Mouse (Mus musculus) heart, embryonic 11.5 days (tissue): ENCODE results near the gene Zfp318. TPM values are rescaled to one million over a fixed set of nuclear protein-coding genes. Genes with fewer than 3 reads are reported as not detected.
A peak's percentile ranks its signal among the peaks of the same experiment; 100 is the strongest.

Experiments used
- ATAC-seq: fragments of 200-750 bp; cut with Nextera tagmentation; replicated peaks from 2 replicates; pipeline ENCODE4 v1.8.0; 2017; ENCODE audit warnings: moderate library complexity; ENCODE audit not compliant: insufficient number of reproducible peaks, low FRiP score, low TSS enrichment
- H3K27ac ChIP-seq: fragments of 300-500 bp; sonication (generic); 2 replicates; pipeline ENCODE4 v1.5.1; 2014; ENCODE audit warnings: mild to moderate bottlenecking, low read depth, low read length
- H3K27me3 ChIP-seq: fragments of 300-500 bp; sonication (generic); 2 replicates; pipeline ENCODE4 v1.6.1; 2014; ENCODE audit warnings: mild to moderate bottlenecking, low read length, mixed read lengths; ENCODE audit not compliant: control insufficient read depth, insufficient read depth
- H3K36me3 ChIP-seq: fragments of 300-500 bp; sonication (generic); 2 replicates; pipeline ENCODE4 v1.6.1; 2014; ENCODE audit warnings: mild to moderate bottlenecking, low read length, moderate library complexity, mixed read lengths; ENCODE audit not compliant: control insufficient read depth, insufficient read depth
- H3K4me1 ChIP-seq: fragments of 300-500 bp; sonication (generic); 2 replicates; pipeline ENCODE4 v1.6.1; 2014; ENCODE audit warnings: low read length; ENCODE audit not compliant: control insufficient read depth, insufficient read depth
- H3K4me2 ChIP-seq: fragments of 300-500 bp; sonication (generic); 2 replicates; pipeline ENCODE4 v1.6.1; 2014; ENCODE audit warnings: mild to moderate bottlenecking, moderate library complexity
- H3K4me3 ChIP-seq: fragments of 300-500 bp; sonication (generic); 2 replicates; pipeline ENCODE4 v1.5.1; 2014; ENCODE audit warnings: low read depth, low read length
- H3K9ac ChIP-seq: fragments of 300-500 bp; sonication (generic); 2 replicates; pipeline ENCODE4 v1.6.1; 2014; ENCODE audit warnings: mild to moderate bottlenecking, low read depth, low read length, moderate library complexity
- H3K9me3 ChIP-seq: fragments of 300-500 bp; sonication (generic); replicated peaks from 2 replicates; pipeline ENCODE4 v1.6.1; 2016; ENCODE audit warnings: low read length; ENCODE audit not compliant: control insufficient read depth
- WGBS: fragments of 180-500 bp; shearing (Covaris S2); extraction: QIAGEN DNeasy Blood & Tissue Kit; methylation state at CpG from one replicate; pipeline ENCODE4 v1.1.7; 2014; ENCODE audit not compliant: insufficient replicate concordance; 5-methylcytosine and 5-hydroxymethylcytosine counted together
- polyA plus RNA-seq: library from polyadenylated mRNA; unstranded; fragments of >200 nt; fragmentation: Nextera tagmentation; extraction: Ambion mirVana; gene quantifications from 2 replicates; pipeline ENCODE4 v1.2.1, GENCODE M21; 2014

Zfp318 gene
- polyA plus RNA-seq, 1 experiment from 2014 or later, result 8.2 TPM

GRCm38 (mm10) chr17:46438298-46438873, 54.9 kb downstream of the Zfp318 start, which contains the start of gene Slc22a7:
Gene Slc22a7, minus strand, starts transcription at chr17:46438457.
- no peaks in the 10 kb centered on the region for H3K9me3 ChIP-seq
- no peak for ATAC-seq
- H3K27ac ChIP-seq, result no peak within 1 kb of the TSS
- H3K4me3 ChIP-seq, result no peak within 1 kb of the TSS
- H3K27me3 ChIP-seq, result peaks cover 52% of the 10 kb centered on the region
- no peak within 1 kb of the TSS for H3K4me2 ChIP-seq
- WGBS, result 74% methylated on average over 4 of the region's 4 CpGs
- no peak within 1 kb of the TSS for H3K9ac ChIP-seq
- H3K36me3 ChIP-seq, result no peaks in the 10 kb centered on the region
- peaks cover 9% of the 10 kb centered on the region for H3K4me1 ChIP-seq

- H3K27me3 ChIP-seq, result peaks cover 57% of the 10 kb centered on the region
- no peak for ATAC-seq
- H3K36me3 ChIP-seq, result no peaks in the 10 kb centered on the region
- H3K9me3 ChIP-seq, result no peaks in the 10 kb centered on the region
- no peak overlapping the region for H3K4me3 ChIP-seq
- 87% methylated on average over 10 of the region's 10 CpGs for WGBS
- H3K4me2 ChIP-seq, result no peak overlapping the region
- no peak overlapping the region for H3K27ac ChIP-seq
- H3K9ac ChIP-seq, result no peak overlapping the region
- peaks cover 6% of the 10 kb centered on the region for H3K4me1 ChIP-seq
These were observed 55.6 kb downstream of the Zfp318 start for GRCm38 (mm10) chr17:46439176-46439575.

DNA sequence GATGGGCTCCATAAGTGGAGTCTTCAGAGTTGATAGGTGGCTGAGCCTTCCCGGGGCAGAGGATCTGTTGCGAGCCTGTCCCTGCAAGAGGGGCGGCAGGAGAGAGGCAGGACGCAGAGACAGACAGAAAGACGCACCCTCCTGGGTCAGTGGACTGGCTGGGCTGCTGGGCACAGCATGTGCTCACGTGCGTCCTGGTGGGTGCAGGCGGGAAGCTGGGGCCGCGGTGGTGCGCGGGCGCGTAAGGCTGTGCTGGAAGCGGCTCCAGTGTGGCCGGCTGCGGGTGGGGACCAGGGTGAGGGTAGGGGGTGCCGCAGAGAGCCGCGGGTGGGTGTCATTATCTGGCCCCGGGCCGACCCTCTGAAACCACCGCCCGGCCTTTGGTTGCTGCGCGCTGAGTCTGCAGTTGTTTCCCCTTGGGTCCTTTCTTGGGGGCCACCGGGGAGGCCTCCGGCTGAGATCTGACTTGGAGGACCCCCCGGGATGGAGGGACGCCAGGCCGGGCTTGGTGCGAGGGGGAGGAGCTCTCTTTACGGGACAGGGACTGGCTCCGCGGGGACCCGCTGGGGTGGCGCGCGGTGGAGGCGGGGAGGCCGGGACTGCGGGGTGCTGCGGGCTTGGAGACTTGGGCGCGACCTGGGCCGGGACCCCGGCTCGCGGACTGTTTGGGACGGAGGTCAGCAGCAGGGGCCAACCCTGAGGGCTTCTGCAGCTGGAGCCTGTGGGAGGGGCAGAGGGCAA, 61.5 kb downstream of the Zfp318 start:
- Histone ChIP-seq H3K4me3 (peak overlapping the region; percentile 38), H3K9me3 (no peaks in the 10 kb centered on the region), H3K9ac (peak overlapping the region; percentile 56; the same call in 1 of the 2 replicates), H3K36me3 (no peaks in the 10 kb centered on the region), H3K4me2 (peak overlapping the region; percentile 79), H3K4me1 (peaks cover 11% of the 10 kb centered on the region), H3K27me3 (peaks cover 67% of the 10 kb centered on the region), H3K27ac (no peak overlapping the region)
- no peak for ATAC-seq
- 1% methylated on average over 46 of the region's 50 CpGs for WGBS

DNA sequence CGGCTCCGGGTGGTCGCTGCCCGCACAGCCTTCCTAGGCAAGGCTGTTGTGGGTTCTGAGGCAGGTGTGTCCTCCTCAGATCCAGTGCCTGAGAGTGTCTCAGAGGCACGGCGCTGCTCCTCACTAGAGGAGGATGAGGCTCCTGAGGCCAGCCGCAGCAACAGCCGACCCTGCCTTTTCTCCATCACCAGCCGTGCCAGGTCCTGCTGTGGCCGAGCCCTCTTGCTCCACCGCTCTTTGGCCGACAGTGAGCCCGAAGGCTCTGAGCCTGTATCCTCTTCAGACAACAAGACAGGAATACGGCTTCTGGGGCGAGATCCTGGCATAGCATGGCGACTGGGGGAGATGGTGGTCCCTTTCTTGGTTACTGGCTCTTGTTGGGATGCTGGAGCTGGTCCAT, 62.7 kb downstream of the Zfp318 start:
- Histone ChIP-seq H3K9me3 (no peaks in the 10 kb centered on the region), H3K4me3 (no peak overlapping the region), H3K27me3 (peaks cover 62% of the 10 kb centered on the region), H3K9ac (no peak overlapping the region), H3K36me3 (no peaks in the 10 kb centered on the region), H3K27ac (no peak overlapping the region), H3K4me2 (no peak overlapping the region), H3K4me1 (peaks cover 11% of the 10 kb centered on the region)
- 87% methylated on average over 16 of the region's 16 CpGs for WGBS
- no peak for ATAC-seq

GRCm38 (mm10) chr17:46452683-46453082, 69.2 kb downstream of the Zfp318 start:
- 31% methylated on average over 5 of the region's 5 CpGs for WGBS
- Histone ChIP-seq H3K9me3 (no peaks in the 10 kb centered on the region), H3K36me3 (no peaks in the 10 kb centered on the region), H3K27me3 (peaks cover 48% of the 10 kb centered on the region), H3K4me3 (no peak overlapping the region), H3K4me2 (no peak overlapping the region), H3K4me1 (peaks cover 23% of the 10 kb centered on the region), H3K27ac (no peak overlapping the region), H3K9ac (no peak overlapping the region)
- ATAC-seq, result no peak

- Histone ChIP-seq H3K27me3 (peaks cover 53% of the 10 kb centered on the region), H3K4me1 (peaks cover 30% of the 10 kb centered on the region), H3K9me3 (no peaks in the 10 kb centered on the region), H3K4me2 (peak overlapping the region; percentile 81), H3K9ac (no peak overlapping the region), H3K4me3 (no peak overlapping the region), H3K27ac (no peak overlapping the region), H3K36me3 (no peaks in the 10 kb centered on the region)
- no peak for ATAC-seq
- 6% methylated on average over 13 of the region's 13 CpGs for WGBS
These were observed 69.9 kb downstream of the Zfp318 start for GRCm38 (mm10) chr17:46453302-46453948.

- Histone ChIP-seq H3K27ac (no peak overlapping the region), H3K4me3 (peak overlapping the region; percentile 42), H3K4me1 (peaks cover 33% of the 10 kb centered on the region), H3K36me3 (no peaks in the 10 kb centered on the region), H3K4me2 (peak overlapping the region; percentile 81), H3K9me3 (no peaks in the 10 kb centered on the region), H3K27me3 (peaks cover 56% of the 10 kb centered on the region), H3K9ac (0 out of 2 replicates have a peak overlapping the region, but pooled peaks have one; percentile 1)
- no peak for ATAC-seq
- WGBS, result 2% methylated on average over 26 of the region's 26 CpGs
These were observed 70.5 kb downstream of the Zfp318 start for GRCm38 (mm10) chr17:46453970-46454411.

DNA sequence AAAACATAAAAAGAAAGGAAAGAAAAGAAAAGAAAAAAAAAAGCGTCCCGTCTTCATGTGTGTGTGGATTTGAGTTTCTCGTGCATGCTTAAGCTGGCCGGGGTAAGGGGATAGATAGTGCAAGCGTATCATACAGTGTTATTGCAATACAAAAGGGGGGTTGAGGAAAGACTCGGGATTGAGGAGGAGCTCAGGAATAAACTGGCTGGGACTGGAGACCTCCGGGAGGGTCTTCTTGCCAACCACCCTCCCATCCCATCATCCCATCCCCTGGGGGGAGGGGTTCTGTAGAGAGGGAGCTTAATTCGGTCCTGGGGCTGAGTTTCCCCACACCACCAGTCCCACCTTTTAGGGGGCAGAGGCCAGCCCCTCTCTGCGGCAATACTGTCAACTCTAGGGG, 71.0 kb downstream of the Zfp318 start:
- no peaks in the 10 kb centered on the region for H3K36me3 ChIP-seq
- ATAC-seq, result no peak
- H3K27ac ChIP-seq, result no peak overlapping the region
- H3K27me3 ChIP-seq, result peaks cover 59% of the 10 kb centered on the region
- H3K4me1 ChIP-seq, result peaks cover 34% of the 10 kb centered on the region
- 2% methylated on average over 9 of the region's 9 CpGs for WGBS
- H3K4me2 ChIP-seq, result peak overlapping the region; percentile 81
- peak overlapping the region; percentile 42 for H3K4me3 ChIP-seq
- 0 out of 2 replicates have a peak overlapping the region, but pooled peaks have one; percentile 39 for H3K9ac ChIP-seq
- H3K9me3 ChIP-seq, result no peaks in the 10 kb centered on the region
